ENCODE assay signal across 8 mouse cellular contexts in genomic region chr17:8856430-8857371, GRCm38 (mm10).
DNase-seq lines count a peak whose midpoint lies in the region; ATAC-seq and TF ChIP-seq lines count a peak whose summit lies in the region.

No protein-coding gene starts in this region.

- TF ChIP-seq CTCF in Patski (IDR thresholded peaks at IDR 0.05), result no peak

- peaks cover 2% of the 10 kb centered on the region for H3K27me3 ChIP-seq in Patski

- in situ Hi-C loops in Patski (cut with MboI; ENCODE audit: low pct_unique_long_range_greater_than_20kb), result loop anchor here (25.0 kb wide), 1 partner anchor 1994 kb away; no protein-coding TSS in a partner anchor

- peak; percentile 72 for DNase-seq in Patski (ENCODE audit: low read depth, low spot score)
- peak; percentile 73 for DNase-seq in embryo, embryonic 11 days
- DNase-seq in heart, adult 9 months (ENCODE audit: low spot score in 2 of 2), result peak; percentile 82 to 85
- DNase-seq in kidney, adult 9 months, result peak; percentile 58
- peak; percentile 72 for DNase-seq in lung, postnatal 14 days
- DNase-seq in skeletal muscle tissue, adult 2 months (ENCODE audit: low read depth, low spot score), result peak; percentile 92
- DNase-seq in layer of hippocampus, adult 9-10 months (ENCODE audit: low spot score), result no peak
- no peak for DNase-seq in layer of hippocampus, postnatal 36 days

- peak; percentile 73 for ATAC-seq in Patski

- POLR2A ChIA-PET in Patski (lab: Charles Lee), result interaction anchor here (1.1 to 1.7 kb wide), 3 partner anchors 16 to 138 kb away, joined by 3 read pairs; no protein-coding TSS in a partner anchor

- CTCF ChIA-PET in Patski (lab: Charles Lee), result interaction anchor here (0.6 to 5.8 kb wide), 9 partner anchors 8 to 145 kb away, joined by 3 to 55 read pairs (median 4); no protein-coding TSS in a partner anchor

Comparison
In these comparisons a context has a peak if more than half of its experiments do, and no peak if none do; other contexts are left out.
1. DNase-seq: peak in Patski (single experiment), embryo, embryonic 11 days (single experiment), heart, adult 9 months (2 of 2), kidney, adult 9 months (single experiment), lung, postnatal 14 days (single experiment) and skeletal muscle tissue, adult 2 months (single experiment); none in layer of hippocampus, adult 9-10 months (single experiment) and layer of hippocampus, postnatal 36 days (0 of 2).